Mouse (Mus musculus) bone marrow, adult 2 months (tissue): Measurements from ENCODE around the gene Gm11487.

Experiments
- CTCF ChIP-seq: fragments of 200-500 bp; IDR thresholded peaks from 2 replicates; pipeline ENCODE4 v1.5.1; 2011; ENCODE audit warnings: low read length, control low read depth; ENCODE audit not compliant: control insufficient read depth, insufficient read depth
- POLR2A ChIP-seq: fragments of 200-500 bp; IDR thresholded peaks from 2 replicates; pipeline ENCODE4 v1.6.1; 2011; ENCODE audit warnings: low read depth, mild to moderate bottlenecking, control low read depth, low read length, borderline replicate concordance; ENCODE audit not compliant: control insufficient read depth

GRCm38 (mm10) chr4:73442568-73442967, 37.7 kb upstream of the Gm11487 start:
- no peak for TF ChIP-seq POLR2A
- TF ChIP-seq CTCF = no peak
